Mouse (Mus musculus): Measurements from ENCODE around the gene Tbc1d14. TPM values are rescaled to one million over a fixed set of nuclear protein-coding genes. Genes with fewer than 3 reads are reported as not detected.

The Tbc1d14 gene
- polyA plus RNA-seq, 1 experiment = not detected

GRCm38 (mm10) chr5:36603031-36603430 is 10.0 kb upstream of the Tbc1d14 start:
- 54% methylated on average over 5 of the region's 5 CpGs for WGBS
- Histone ChIP-seq H3K4me3 (ENCODE audit: insufficient read depth, low read depth, low read length) (no peak overlapping the region), H3K4me1 (ENCODE audit: control insufficient read depth, insufficient read depth, low read length) (peaks cover 15% of the 10 kb centered on the region), H3K27ac (ENCODE audit: insufficient read depth, low read depth, low read length) (no peak overlapping the region)
- TF ChIP-seq POLR2A (IDR thresholded peaks at IDR 0.05; ENCODE audit: insufficient read depth, low read depth, low read length) (no peak), CTCF (IDR thresholded peaks at IDR 0.05; ENCODE audit: insufficient read depth, low read depth, low read length) (peak; percentile 69)

GRCm38 (mm10) chr5:36602028-36602427 is 9.0 kb upstream of the Tbc1d14 start:
- WGBS = 48% methylated on average over 9 of the region's 9 CpGs
- Histone ChIP-seq H3K4me1 (ENCODE audit: control insufficient read depth, insufficient read depth, low read length) (peaks cover 21% of the 10 kb centered on the region), H3K27ac (ENCODE audit: insufficient read depth, low read depth, low read length) (no peak overlapping the region), H3K4me3 (ENCODE audit: insufficient read depth, low read depth, low read length) (no peak overlapping the region)
- no peak for TF ChIP-seq POLR2A (IDR thresholded peaks at IDR 0.05; ENCODE audit: insufficient read depth, low read depth, low read length)
- no peak for TF ChIP-seq CTCF (IDR thresholded peaks at IDR 0.05; ENCODE audit: insufficient read depth, low read depth, low read length)

GRCm38 (mm10) chr5:36601492-36601891 is 8.4 kb upstream of the Tbc1d14 start:
- TF ChIP-seq CTCF (IDR thresholded peaks at IDR 0.05; ENCODE audit: insufficient read depth, low read depth, low read length) (no peak), POLR2A (IDR thresholded peaks at IDR 0.05; ENCODE audit: insufficient read depth, low read depth, low read length) (no peak)
- H3K27ac ChIP-seq (ENCODE audit: insufficient read depth, low read depth, low read length) = no peak overlapping the region
- peaks cover 24% of the 10 kb centered on the region for H3K4me1 ChIP-seq (ENCODE audit: control insufficient read depth, insufficient read depth, low read length)
- no peak overlapping the region for H3K4me3 ChIP-seq (ENCODE audit: insufficient read depth, low read depth, low read length)
- 67% methylated on average over 7 of the region's 7 CpGs for WGBS

GRCm38 (mm10) chr5:36598883-36599282 is 5.8 kb upstream of the Tbc1d14 start:
- TF ChIP-seq CTCF (IDR thresholded peaks at IDR 0.05; ENCODE audit: insufficient read depth, low read depth, low read length) (no peak), POLR2A (IDR thresholded peaks at IDR 0.05; ENCODE audit: insufficient read depth, low read depth, low read length) (no peak)
- peaks cover 35% of the 10 kb centered on the region for H3K4me1 ChIP-seq (ENCODE audit: control insufficient read depth, insufficient read depth, low read length)
- 90% methylated on average over 1 of the region's 1 CpGs for WGBS

GRCm38 (mm10) chr5:36597653-36598052 is 4.6 kb upstream of the Tbc1d14 start:
- H3K4me1 ChIP-seq (ENCODE audit: control insufficient read depth, insufficient read depth, low read length) = peaks cover 33% of the 10 kb centered on the region
- no peak overlapping the region for H3K27ac ChIP-seq (ENCODE audit: insufficient read depth, low read depth, low read length)
- 32% methylated on average over 4 of the region's 4 CpGs for WGBS
- no peak overlapping the region for H3K4me3 ChIP-seq (ENCODE audit: insufficient read depth, low read depth, low read length)
- no peak for TF ChIP-seq POLR2A (IDR thresholded peaks at IDR 0.05; ENCODE audit: insufficient read depth, low read depth, low read length)
- TF ChIP-seq CTCF (IDR thresholded peaks at IDR 0.05; ENCODE audit: insufficient read depth, low read depth, low read length) = no peak

More at GRCm38 (mm10) chr5:36598883-36599282, 5.8 kb upstream of the Tbc1d14 start:
- Histone ChIP-seq H3K27ac (ENCODE audit: insufficient read depth, low read depth, low read length) (no peak overlapping the region), H3K4me3 (ENCODE audit: insufficient read depth, low read depth, low read length) (no peak overlapping the region)

GRCm38 (mm10) chr5:36596225-36596624 is 3.1 kb upstream of the Tbc1d14 start:
- WGBS = 30% methylated on average over 5 of the region's 5 CpGs
- TF ChIP-seq CTCF (IDR thresholded peaks at IDR 0.05; ENCODE audit: insufficient read depth, low read depth, low read length) (no peak), POLR2A (IDR thresholded peaks at IDR 0.05; ENCODE audit: insufficient read depth, low read depth, low read length) (no peak)

GRCm38 (mm10) chr5:36595115-36595514 is 2.0 kb upstream of the Tbc1d14 start:
- Histone ChIP-seq H3K27ac (ENCODE audit: insufficient read depth, low read depth, low read length) (no peak overlapping the region), H3K4me1 (ENCODE audit: control insufficient read depth, insufficient read depth, low read length) (peaks cover 31% of the 10 kb centered on the region), H3K4me3 (ENCODE audit: insufficient read depth, low read depth, low read length) (no peak overlapping the region)
- TF ChIP-seq POLR2A (IDR thresholded peaks at IDR 0.05; ENCODE audit: insufficient read depth, low read depth, low read length) (no peak), CTCF (IDR thresholded peaks at IDR 0.05; ENCODE audit: insufficient read depth, low read depth, low read length) (no peak)
- WGBS = 22% methylated on average over 3 of the region's 3 CpGs

More at GRCm38 (mm10) chr5:36596225-36596624, 3.1 kb upstream of the Tbc1d14 start:
- no peak overlapping the region for H3K27ac ChIP-seq (ENCODE audit: insufficient read depth, low read depth, low read length)
- no peak overlapping the region for H3K4me3 ChIP-seq (ENCODE audit: insufficient read depth, low read depth, low read length)
- peaks cover 23% of the 10 kb centered on the region for H3K4me1 ChIP-seq (ENCODE audit: control insufficient read depth, insufficient read depth, low read length)

- Histone ChIP-seq H3K27ac (ENCODE audit: insufficient read depth, low read depth, low read length) (no peak overlapping the region), H3K4me1 (ENCODE audit: control insufficient read depth, insufficient read depth, low read length) (peaks cover 32% of the 10 kb centered on the region), H3K4me3 (ENCODE audit: insufficient read depth, low read depth, low read length) (no peak overlapping the region)
- TF ChIP-seq POLR2A (IDR thresholded peaks at IDR 0.05; ENCODE audit: insufficient read depth, low read depth, low read length) (no peak), CTCF (IDR thresholded peaks at IDR 0.05; ENCODE audit: insufficient read depth, low read depth, low read length) (no peak)
- 88% methylated on average over 3 of the region's 3 CpGs for WGBS
These were observed 1.3 kb upstream of the Tbc1d14 start for GRCm38 (mm10) chr5:36594344-36594743.

- TF ChIP-seq CTCF (IDR thresholded peaks at IDR 0.05; ENCODE audit: insufficient read depth, low read depth, low read length) (no peak), POLR2A (IDR thresholded peaks at IDR 0.05; ENCODE audit: insufficient read depth, low read depth, low read length) (no peak)
- WGBS = 51% methylated on average over 5 of the region's 5 CpGs
- no peak overlapping the region for H3K4me3 ChIP-seq (ENCODE audit: insufficient read depth, low read depth, low read length)
- peaks cover 17% of the 10 kb centered on the region for H3K4me1 ChIP-seq (ENCODE audit: control insufficient read depth, insufficient read depth, low read length)
- H3K27ac ChIP-seq (ENCODE audit: insufficient read depth, low read depth, low read length) = no peak overlapping the region
These were observed 2.6 kb downstream of the Tbc1d14 start for GRCm38 (mm10) chr5:36590499-36590920.

- H3K4me3 ChIP-seq (ENCODE audit: insufficient read depth, low read depth, low read length) = no peak overlapping the region
- peaks cover 14% of the 10 kb centered on the region for H3K4me1 ChIP-seq (ENCODE audit: control insufficient read depth, insufficient read depth, low read length)
- TF ChIP-seq CTCF (IDR thresholded peaks at IDR 0.05; ENCODE audit: insufficient read depth, low read depth, low read length) (no peak), POLR2A (IDR thresholded peaks at IDR 0.05; ENCODE audit: insufficient read depth, low read depth, low read length) (no peak)
- WGBS = 74% methylated on average over 6 of the region's 6 CpGs
- H3K27ac ChIP-seq (ENCODE audit: insufficient read depth, low read depth, low read length) = no peak overlapping the region
These were observed 8.8 kb downstream of the Tbc1d14 start for GRCm38 (mm10) chr5:36584299-36584698.

Measured in olfactory bulb, adult 2 months (tissue).